Mouse (Mus musculus) heart, embryonic 16.5 days (tissue): ENCODE results near the gene Rbp4. TPM values are rescaled to one million over a fixed set of nuclear protein-coding genes. Genes with fewer than 3 reads are reported as not detected.

ENCODE experiments used
- ATAC-seq: fragments of 200-750 bp; cut with Nextera tagmentation; replicated peaks from 2 replicates; pipeline ENCODE4 v1.8.0; 2017; ENCODE audit warnings: moderate number of reproducible peaks; ENCODE audit not compliant: insufficient read depth, low FRiP score; ENCODE audit errors: extremely low read depth
- H3K27ac ChIP-seq: fragments of 300-500 bp; sonication (generic); 2 replicates; pipeline ENCODE4 v1.5.1; 2014; ENCODE audit warnings: mild to moderate bottlenecking, low read length, control low read depth, moderate library complexity
- H3K27me3 ChIP-seq: fragments of 300-500 bp; sonication (generic); 2 replicates; pipeline ENCODE4 v1.6.1; 2014; ENCODE audit warnings: low read length, mixed read lengths; ENCODE audit not compliant: control insufficient read depth, insufficient read depth
- H3K36me3 ChIP-seq: fragments of 300-500 bp; sonication (generic); 2 replicates; pipeline ENCODE4 v1.6.1; 2014; ENCODE audit not compliant: control insufficient read depth, insufficient read depth
- H3K4me1 ChIP-seq: fragments of 300-500 bp; sonication (generic); 2 replicates; pipeline ENCODE4 v1.6.1; 2014; ENCODE audit warnings: low read length, mixed read lengths; ENCODE audit not compliant: control insufficient read depth, insufficient read depth
- H3K4me2 ChIP-seq: fragments of 300-500 bp; sonication (generic); 2 replicates; pipeline ENCODE4 v1.6.1; 2014; ENCODE audit warnings: low read depth, mild to moderate bottlenecking, control low read depth, low read length
- H3K4me3 ChIP-seq: fragments of 300-500 bp; sonication (generic); 2 replicates; pipeline ENCODE4 v1.5.1; 2014; ENCODE audit warnings: mild to moderate bottlenecking, control low read depth, low read length
- H3K9ac ChIP-seq: fragments of 300-500 bp; sonication (generic); 2 replicates; pipeline ENCODE4 v1.6.1; 2014; ENCODE audit warnings: low read length, control low read depth
- H3K9me3 ChIP-seq: fragments of 300-500 bp; sonication (generic); replicated peaks from 2 replicates; pipeline ENCODE4 v1.6.1; 2016; ENCODE audit warnings: low read length; ENCODE audit not compliant: control insufficient read depth
- WGBS: fragments of 180-500 bp; shearing (Covaris S2); extraction: QIAGEN DNeasy Blood & Tissue Kit; methylation state at CpG from one replicate; pipeline ENCODE4 v1.1.7; 2014; 5-methylcytosine and 5-hydroxymethylcytosine counted together
- polyA plus RNA-seq: library from polyadenylated mRNA; unstranded; fragments of >200 nt; fragmentation: Nextera tagmentation; extraction: Ambion mirVana; gene quantifications from 2 replicates; pipeline ENCODE4 v1.2.1, GENCODE M21; 2015

Gene Rbp4
- polyA plus RNA-seq, result 4.3 and 4.5 TPM in 2 replicates

DNA sequence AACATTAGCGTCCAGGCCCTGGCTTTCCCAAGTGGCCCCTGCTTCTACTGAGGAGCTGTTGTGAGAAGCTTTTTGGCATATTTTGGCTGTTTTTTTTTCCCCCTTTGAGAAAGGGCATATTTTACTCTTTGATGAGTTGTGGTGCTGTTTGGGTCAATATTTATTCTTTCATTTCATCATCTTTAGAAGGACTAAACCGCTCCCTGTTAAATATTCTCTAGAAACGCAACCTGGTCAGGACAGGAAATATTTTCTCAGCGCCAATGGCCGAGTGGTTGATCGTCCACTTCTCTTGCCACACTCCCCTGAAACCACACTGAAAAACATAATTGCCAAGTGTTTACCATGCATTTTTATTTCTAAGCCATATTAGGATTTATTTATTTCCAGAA, at the start of gene Rbp4:
Gene Rbp4, minus strand, starts transcription at position 63 of the 392 bp plus-strand sequence.
- H3K9ac ChIP-seq, result peak within 1 kb of the TSS; percentile 43
- no peaks in the 10 kb centered on the region for H3K36me3 ChIP-seq
- no peak within 1 kb of the TSS for H3K27ac ChIP-seq
- peaks cover 35% of the 10 kb centered on the region for H3K27me3 ChIP-seq
- WGBS, result 63% methylated on average over 6 of the region's 6 CpGs
- H3K4me2 ChIP-seq, result peak within 1 kb of the TSS; percentile 91
- no peaks in the 10 kb centered on the region for H3K4me1 ChIP-seq
- peak within 1 kb of the TSS; percentile 55 for H3K4me3 ChIP-seq
- no peak for ATAC-seq
- no peaks in the 10 kb centered on the region for H3K9me3 ChIP-seq

- H3K4me1 ChIP-seq, result peaks cover 3% of the 10 kb centered on the region
- no peak overlapping the region for H3K27ac ChIP-seq
- no peak overlapping the region for H3K4me3 ChIP-seq
- H3K9me3 ChIP-seq, result no peaks in the 10 kb centered on the region
- H3K4me2 ChIP-seq, result no peak overlapping the region
- no peak overlapping the region for H3K9ac ChIP-seq
- H3K27me3 ChIP-seq, result no peaks in the 10 kb centered on the region
- no peak for ATAC-seq
- no peaks in the 10 kb centered on the region for H3K36me3 ChIP-seq
- 44% methylated on average over 2 of the region's 2 CpGs for WGBS
Measured at GRCm38 (mm10) chr19:38164633-38165032, 39.6 kb upstream of the Rbp4 start.

DNA sequence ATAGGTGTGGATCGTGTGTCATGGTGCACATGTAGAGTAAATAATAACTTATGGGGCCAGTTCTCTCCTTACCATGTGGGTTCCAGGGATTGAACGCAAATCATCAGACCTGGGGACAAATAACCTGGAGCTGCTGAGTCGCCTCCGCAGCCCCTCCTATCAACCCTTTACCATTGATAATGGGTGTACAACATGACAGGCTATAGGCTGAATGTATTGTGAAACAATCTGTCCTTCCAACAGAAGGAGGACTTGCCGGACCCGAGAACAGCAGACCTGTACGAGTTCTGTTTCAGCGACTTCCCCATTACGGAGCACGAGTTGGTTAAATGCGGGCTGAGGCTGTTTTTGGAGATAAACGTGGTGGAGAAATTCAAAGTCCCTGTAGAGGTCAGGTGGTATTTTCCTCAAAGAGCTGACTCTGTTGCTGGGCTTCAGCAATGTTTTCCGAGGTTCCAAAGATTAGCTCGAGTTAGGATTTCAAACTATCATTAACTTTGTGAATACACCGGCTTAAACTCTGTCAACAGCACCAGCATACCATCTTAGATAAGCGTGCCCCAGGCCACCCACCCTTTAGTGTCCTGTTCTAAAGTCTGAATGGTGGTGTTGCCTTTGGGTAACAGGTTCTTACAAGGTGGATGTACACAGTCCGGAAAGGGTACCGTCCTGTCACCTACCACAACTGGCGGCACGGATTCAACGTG, 36.7 kb upstream of the Rbp4 start:
- Histone ChIP-seq H3K4me3 (no peak overlapping the region), H3K4me1 (no peaks in the 10 kb centered on the region), H3K9ac (no peak overlapping the region), H3K27ac (no peak overlapping the region), H3K27me3 (no peaks in the 10 kb centered on the region), H3K9me3 (no peaks in the 10 kb centered on the region), H3K4me2 (no peak overlapping the region), H3K36me3 (no peaks in the 10 kb centered on the region)
- no peak for ATAC-seq
- 82% methylated on average over 21 of the region's 21 CpGs for WGBS

DNA sequence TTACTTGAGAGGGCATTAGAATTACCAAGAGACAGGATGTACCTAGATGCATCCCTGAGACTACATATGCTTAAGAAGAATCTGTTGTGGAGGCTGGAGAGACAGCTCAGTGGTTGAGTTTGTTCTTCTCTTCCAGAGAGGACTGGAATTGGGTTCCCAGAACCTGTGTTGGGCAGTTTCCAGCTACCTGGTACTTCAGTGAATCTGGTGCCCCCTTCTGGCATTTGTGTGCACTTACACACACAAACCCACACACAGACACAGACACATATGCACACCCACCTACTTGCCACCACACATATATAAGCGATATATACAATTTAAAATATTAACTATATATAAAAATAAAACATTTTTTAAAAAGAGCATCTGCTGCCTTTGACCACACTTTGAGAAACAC, 31.2 kb upstream of the Rbp4 start:
- ATAC-seq, result no peak
- no peaks in the 10 kb centered on the region; the same call in 1 of the 2 replicates for H3K9me3 ChIP-seq
- H3K4me1 ChIP-seq, result no peaks in the 10 kb centered on the region
- H3K4me2 ChIP-seq, result no peak overlapping the region
- no peaks in the 10 kb centered on the region for H3K27me3 ChIP-seq
- no peak overlapping the region for H3K9ac ChIP-seq
- WGBS, result 93% methylated on average over 1 of the region's 1 CpGs
- no peaks in the 10 kb centered on the region for H3K36me3 ChIP-seq
- no peak overlapping the region for H3K4me3 ChIP-seq
- H3K27ac ChIP-seq, result no peak overlapping the region

GRCm38 (mm10) chr19:38143540-38144271, 18.6 kb upstream of the Rbp4 start:
- 59% methylated on average over 4 of the region's 4 CpGs for WGBS

GRCm38 (mm10) chr19:38134806-38135205, 9.7 kb upstream of the Rbp4 start:
- Histone ChIP-seq H3K27ac (no peak overlapping the region), H3K4me1 (no peaks in the 10 kb centered on the region), H3K9ac (no peak overlapping the region), H3K9me3 (no peaks in the 10 kb centered on the region), H3K4me2 (no peak overlapping the region), H3K4me3 (no peak overlapping the region), H3K36me3 (no peaks in the 10 kb centered on the region), H3K27me3 (no peaks in the 10 kb centered on the region)
- 90% methylated on average over 6 of the region's 6 CpGs for WGBS
- ATAC-seq, result no peak

More at GRCm38 (mm10) chr19:38143540-38144271, 18.6 kb upstream of the Rbp4 start:
- no peaks in the 10 kb centered on the region for H3K36me3 ChIP-seq
- no peak overlapping the region for H3K27ac ChIP-seq
- H3K9ac ChIP-seq, result no peak overlapping the region
- no peak overlapping the region for H3K4me2 ChIP-seq
- H3K9me3 ChIP-seq, result no peaks in the 10 kb centered on the region
- ATAC-seq, result no peak
- H3K4me3 ChIP-seq, result no peak overlapping the region
- H3K4me1 ChIP-seq, result no peaks in the 10 kb centered on the region
- H3K27me3 ChIP-seq, result no peaks in the 10 kb centered on the region

DNA sequence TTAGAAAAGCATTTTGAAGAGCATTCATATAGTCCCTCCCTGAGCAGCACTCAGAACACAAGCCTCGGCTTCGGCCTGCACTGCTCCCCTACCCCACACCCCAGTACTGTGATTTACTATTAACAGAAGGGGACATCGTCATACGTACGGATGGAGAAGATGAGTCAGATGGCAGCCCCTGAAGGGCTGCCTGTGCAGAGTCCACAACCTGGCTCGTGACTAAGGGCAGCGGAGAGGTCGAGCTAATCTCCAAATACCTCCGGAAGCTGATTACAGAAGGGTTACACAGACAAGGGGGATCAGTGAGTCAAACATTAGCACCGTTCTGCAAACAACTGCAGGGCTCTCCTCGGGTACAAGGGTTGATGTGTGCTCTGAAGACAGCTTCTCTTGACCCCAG, 8.9 kb upstream of the Rbp4 start:
- Histone ChIP-seq H3K27ac (no peak overlapping the region), H3K36me3 (no peaks in the 10 kb centered on the region), H3K9ac (no peak overlapping the region), H3K4me3 (no peak overlapping the region), H3K9me3 (no peaks in the 10 kb centered on the region), H3K27me3 (no peaks in the 10 kb centered on the region), H3K4me2 (no peak overlapping the region), H3K4me1 (no peaks in the 10 kb centered on the region)
- WGBS, result 21% methylated on average over 11 of the region's 11 CpGs
- ATAC-seq, result no peak

GRCm38 (mm10) chr19:38132481-38132880, 7.4 kb upstream of the Rbp4 start, which contains the start of gene Pde6c:
TSS of gene Pde6c (plus strand) at chr19:38132781.
- Histone ChIP-seq H3K27me3 (no peaks in the 10 kb centered on the region), H3K4me3 (no peak within 1 kb of the TSS), H3K4me2 (no peak within 1 kb of the TSS), H3K27ac (no peak within 1 kb of the TSS), H3K9me3 (no peaks in the 10 kb centered on the region), H3K36me3 (no peaks in the 10 kb centered on the region), H3K4me1 (no peaks in the 10 kb centered on the region), H3K9ac (no peak within 1 kb of the TSS)
- WGBS, result 82% methylated on average over 6 of the region's 6 CpGs
- ATAC-seq, result no peak

DNA sequence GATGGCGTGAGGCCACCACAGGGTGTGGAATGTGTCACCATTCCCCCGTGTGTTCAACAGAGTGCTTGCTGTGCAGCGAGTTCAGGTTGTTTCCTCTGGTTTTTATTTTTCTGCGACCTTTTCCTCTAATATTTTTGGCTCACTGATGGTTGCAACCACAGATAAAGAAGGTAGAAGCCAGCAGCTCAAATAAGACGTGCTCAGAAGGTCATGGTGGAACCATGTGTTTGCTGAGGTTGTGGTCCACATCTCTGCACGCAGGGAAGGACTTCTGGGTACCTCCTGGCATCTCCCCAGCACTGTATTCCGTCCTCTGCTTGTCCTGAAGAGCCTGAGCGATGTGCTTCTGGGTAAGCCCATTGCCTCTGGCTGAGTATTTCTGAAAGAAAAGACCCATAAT, 1.6 kb upstream of the Rbp4 start:
- 60% methylated on average over 8 of the region's 8 CpGs for WGBS
- no peak for ATAC-seq
- Histone ChIP-seq H3K9ac (no peak overlapping the region), H3K9me3 (no peaks in the 10 kb centered on the region), H3K4me3 (no peak overlapping the region), H3K36me3 (no peaks in the 10 kb centered on the region), H3K4me1 (no peaks in the 10 kb centered on the region), H3K27ac (no peak overlapping the region), H3K27me3 (peaks cover 30% of the 10 kb centered on the region), H3K4me2 (no peak overlapping the region)
